Mouse (Mus musculus) liver, embryonic 16.5 days (tissue): Measurements from ENCODE around the gene Prr15. TPM values are rescaled to one million over a fixed set of nuclear protein-coding genes. Genes with fewer than 3 reads are reported as not detected.

ENCODE experiments used
- ATAC-seq: fragments of 200-750 bp; cut with Nextera tagmentation; 2 replicates; pipeline ENCODE4 v1.8.0; 2017; ENCODE audit warnings: low read depth, mild to moderate bottlenecking, moderate number of reproducible peaks, moderate library complexity
- H3K27ac ChIP-seq: fragments of 300-500 bp; sonication (generic); 2 replicates; pipeline ENCODE4 v1.5.1; 2014; ENCODE audit warnings: mild to moderate bottlenecking, low read length
- H3K27me3 ChIP-seq: fragments of 300-500 bp; sonication (generic); 2 replicates; pipeline ENCODE4 v1.6.1; 2014; ENCODE audit warnings: low read depth, low read length, mixed read lengths; ENCODE audit not compliant: control insufficient read depth, insufficient read depth
- H3K36me3 ChIP-seq: fragments of 300-500 bp; sonication (generic); 2 replicates; pipeline ENCODE4 v1.6.1; 2014; ENCODE audit warnings: mild to moderate bottlenecking; ENCODE audit not compliant: control insufficient read depth, insufficient read depth
- H3K4me1 ChIP-seq: fragments of 300-500 bp; sonication (generic); 2 replicates; pipeline ENCODE4 v1.6.1; 2014; ENCODE audit warnings: low read depth, low read length, mixed read lengths; ENCODE audit not compliant: control insufficient read depth
- H3K4me2 ChIP-seq: fragments of 300-500 bp; sonication (generic); 2 replicates; pipeline ENCODE4 v1.6.1; 2014; ENCODE audit warnings: low read depth, low read length, mixed read lengths
- H3K4me3 ChIP-seq: fragments of 300-500 bp; sonication (generic); 2 replicates; pipeline ENCODE4 v1.5.1; 2014; ENCODE audit warnings: low read depth, mild to moderate bottlenecking, low read length
- H3K9ac ChIP-seq: fragments of 300-500 bp; sonication (generic); 2 replicates; pipeline ENCODE4 v1.6.1; 2014; ENCODE audit warnings: low read depth, low read length
- H3K9me3 ChIP-seq: fragments of 300-500 bp; sonication (generic); replicated peaks from 2 replicates; pipeline ENCODE4 v1.6.1; 2016; ENCODE audit warnings: low read length; ENCODE audit not compliant: control insufficient read depth
- WGBS: fragments of 180-500 bp; shearing (Covaris S2); extraction: QIAGEN DNeasy Blood & Tissue Kit; methylation state at CpG from one replicate; pipeline ENCODE4 v1.1.7; 2014; ENCODE audit not compliant: insufficient replicate concordance; 5-methylcytosine and 5-hydroxymethylcytosine counted together
- polyA plus RNA-seq: library from polyadenylated mRNA; unstranded; fragments of >200 nt; fragmentation: Nextera tagmentation; extraction: Ambion mirVana; gene quantifications from 2 replicates; pipeline ENCODE4 v1.2.1, GENCODE M21; 2015

Prr15 gene
- polyA plus RNA-seq, 1 experiment from 2014 or later = 1.6 TPM

GRCm38 (mm10) chr6:54327626-54328003 lies 2.0 kb downstream of the Prr15 start:
- no peaks in the 10 kb centered on the region for H3K4me1 ChIP-seq
- H3K9me3 ChIP-seq = no peaks in the 10 kb centered on the region
- H3K27me3 ChIP-seq = peaks cover 9% of the 10 kb centered on the region
- ATAC-seq = peak; percentile 57
- H3K9ac ChIP-seq = no peak overlapping the region; the same call in 1 of the 2 replicates
- H3K36me3 ChIP-seq = no peaks in the 10 kb centered on the region
- under 1% methylated on average over 28 of the region's 28 CpGs for WGBS
- peak overlapping the region; percentile 57 for H3K4me3 ChIP-seq
- no peak overlapping the region for H3K27ac ChIP-seq
- peak overlapping the region; percentile 62 for H3K4me2 ChIP-seq

- Histone ChIP-seq H3K27ac (no peak overlapping the region), H3K36me3 (no peaks in the 10 kb centered on the region), H3K9ac (no peak overlapping the region), H3K4me2 (no peak overlapping the region), H3K9me3 (no peaks in the 10 kb centered on the region), H3K4me3 (no peak overlapping the region), H3K4me1 (no peaks in the 10 kb centered on the region), H3K27me3 (peaks cover 9% of the 10 kb centered on the region)
- 66% methylated on average over 5 of the region's 5 CpGs for WGBS
- no peak for ATAC-seq
Observed at GRCm38 (mm10) chr6:54328783-54329182, 3.1 kb downstream of the Prr15 start.

GRCm38 (mm10) chr6:54329598-54329997 lies 4.0 kb downstream of the Prr15 start:
- Histone ChIP-seq H3K27me3 (peaks cover 9% of the 10 kb centered on the region), H3K4me1 (no peaks in the 10 kb centered on the region), H3K36me3 (no peaks in the 10 kb centered on the region), H3K27ac (no peak overlapping the region), H3K4me2 (no peak overlapping the region), H3K9me3 (no peaks in the 10 kb centered on the region), H3K4me3 (no peak overlapping the region), H3K9ac (no peak overlapping the region)
- no peak for ATAC-seq
- WGBS = 36% methylated on average over 3 of the region's 3 CpGs

- Histone ChIP-seq H3K27ac (no peak overlapping the region), H3K9ac (no peak overlapping the region), H3K27me3 (peaks cover 9% of the 10 kb centered on the region), H3K9me3 (no peaks in the 10 kb centered on the region), H3K4me3 (no peak overlapping the region), H3K4me1 (no peaks in the 10 kb centered on the region), H3K36me3 (no peaks in the 10 kb centered on the region), H3K4me2 (no peak overlapping the region)
- WGBS = 69% methylated on average over 10 of the region's 10 CpGs
- ATAC-seq = no peak
Observed at GRCm38 (mm10) chr6:54330166-54330565, 4.5 kb downstream of the Prr15 start.

- Histone ChIP-seq H3K4me3 (no peak overlapping the region), H3K9me3 (no peaks in the 10 kb centered on the region), H3K4me1 (no peaks in the 10 kb centered on the region), H3K4me2 (no peak overlapping the region), H3K27me3 (peaks cover under 1% of the 10 kb centered on the region), H3K36me3 (no peaks in the 10 kb centered on the region), H3K27ac (no peak overlapping the region), H3K9ac (no peak overlapping the region)
- WGBS = 67% methylated on average over 10 of the region's 10 CpGs
- ATAC-seq = no peak
Observed at GRCm38 (mm10) chr6:54331765-54332164, 6.1 kb downstream of the Prr15 start.

GRCm38 (mm10) chr6:54332203-54332602 lies 6.6 kb downstream of the Prr15 start:
- Histone ChIP-seq H3K36me3 (no peaks in the 10 kb centered on the region), H3K4me2 (no peak overlapping the region), H3K4me3 (no peak overlapping the region), H3K27me3 (no peaks in the 10 kb centered on the region; the same call in 1 of the 2 replicates), H3K27ac (no peak overlapping the region), H3K9ac (no peak overlapping the region), H3K9me3 (no peaks in the 10 kb centered on the region), H3K4me1 (no peaks in the 10 kb centered on the region)
- ATAC-seq = no peak
- 63% methylated on average over 8 of the region's 8 CpGs for WGBS

GRCm38 (mm10) chr6:54333116-54333651 lies 7.5 kb downstream of the Prr15 start:
- no peak overlapping the region for H3K9ac ChIP-seq
- H3K4me2 ChIP-seq = no peak overlapping the region
- no peak overlapping the region for H3K4me3 ChIP-seq
- no peak for ATAC-seq
- 54% methylated on average over 11 of the region's 11 CpGs for WGBS
- no peaks in the 10 kb centered on the region for H3K9me3 ChIP-seq
- H3K27me3 ChIP-seq = no peaks in the 10 kb centered on the region
- H3K27ac ChIP-seq = no peak overlapping the region
- no peaks in the 10 kb centered on the region for H3K36me3 ChIP-seq
- no peaks in the 10 kb centered on the region for H3K4me1 ChIP-seq

- H3K9me3 ChIP-seq = no peaks in the 10 kb centered on the region
- no peaks in the 10 kb centered on the region for H3K27me3 ChIP-seq
- no peak overlapping the region for H3K27ac ChIP-seq
- no peak overlapping the region for H3K4me2 ChIP-seq
- no peak for ATAC-seq
- WGBS = 33% methylated on average over 9 of the region's 9 CpGs
- no peaks in the 10 kb centered on the region for H3K36me3 ChIP-seq
- H3K9ac ChIP-seq = no peak overlapping the region
- H3K4me3 ChIP-seq = no peak overlapping the region
- no peaks in the 10 kb centered on the region for H3K4me1 ChIP-seq
Observed at GRCm38 (mm10) chr6:54333652-54334396, 8.2 kb downstream of the Prr15 start.

- Histone ChIP-seq H3K9me3 (no peaks in the 10 kb centered on the region), H3K36me3 (no peaks in the 10 kb centered on the region), H3K4me3 (no peak overlapping the region), H3K9ac (no peak overlapping the region), H3K4me1 (no peaks in the 10 kb centered on the region), H3K4me2 (no peak overlapping the region), H3K27ac (no peak overlapping the region), H3K27me3 (no peaks in the 10 kb centered on the region)
- ATAC-seq = no peak
- WGBS = 74% methylated on average over 6 of the region's 6 CpGs
Observed at GRCm38 (mm10) chr6:54337321-54337720, 11.7 kb downstream of the Prr15 start.
